In genomic region chr12:91787959-91788437, GRCm38 (mm10) we compare ENCODE assay signal across 10 mouse cellular contexts. TPM values are rescaled to one million over a fixed set of nuclear protein-coding genes. Genes with fewer than 3 reads are reported as not detected.
DNase-seq lines count a peak whose midpoint lies in the region; TF ChIP-seq lines count a peak whose summit lies in the region.
"Had no signal": no experiment of that assay in that cellular context is flagged by ENCODE, and none has a peak within 500 bp of the region (broad histone marks: within the 10 kb centered on the region; RNA-seq: fewer than 3 reads in every experiment).

Gene Ston2 (minus strand): TSS chr12:91788387.

- H3K27me3 ChIP-seq in ES-Bruce4 (ENCODE audit: control insufficient read depth, insufficient read depth, low read length, poor library complexity, severe bottlenecking) = no peaks in the 10 kb centered on the region

- DNase-seq in layer of hippocampus, adult 18-20 months (ENCODE audit: low spot score in 2 of 2) = no peak
- DNase-seq in layer of hippocampus, adult 9-11 months = no peak
- DNase-seq in R1 (ENCODE audit: low read depth, low spot score) = peak; percentile 12
- DNase-seq in left cerebral cortex, postnatal 10 days (ENCODE audit: extremely low spot score in 1 of 2, low spot score in 2 of 2) = no peak
- DNase-seq in c-Kit-positive CD71-positive TER-119-positive erythroid progenitor cells, embryonic 14.5 days (ENCODE audit: low spot score) = no peak
- no peak for DNase-seq in ovary, postnatal 14 days (ENCODE audit: low spot score)
- DNase-seq: cerebellum, adult 2 months; heart, postnatal 10 days; right cerebral cortex, postnatal 25 days had no signal

- H3K4me3 ChIP-seq in ES-Bruce4 (ENCODE audit: low read depth, low read length) = no peak within 1 kb of the TSS

- intact Hi-C loops in left cerebral cortex, postnatal 10 days (cut with DNase I) = loop anchor here (2.0 kb wide), 1 partner anchor 147 kb away; no protein-coding TSS in a partner anchor

- no peaks in the 10 kb centered on the region for H3K36me3 ChIP-seq in ES-Bruce4 (ENCODE audit: control insufficient read depth, insufficient read depth, low read length, poor library complexity, severe bottlenecking)

- H3K27ac ChIP-seq in ES-Bruce4 (ENCODE audit: insufficient read depth, low read length) = no peak within 1 kb of the TSS

- no peak within 1 kb of the TSS for H3K9ac ChIP-seq in ES-Bruce4 (ENCODE audit: low read depth, poor library complexity, severe bottlenecking)

- H3K4me1 ChIP-seq in ES-Bruce4 (ENCODE audit: control insufficient read depth, insufficient read depth, low read length) = no peaks in the 10 kb centered on the region

- H3K9me3 ChIP-seq in ES-Bruce4 (replicated peaks; ENCODE audit: control insufficient read depth, insufficient read depth, low read length, poor library complexity, severe bottlenecking) = no peaks in the 10 kb centered on the region

- no peak for TF ChIP-seq CTCF in ES-Bruce4 (IDR thresholded peaks at IDR 0.05; ENCODE audit: low read depth, low read length)

- no peak for TF ChIP-seq POLR2A in ES-Bruce4 (IDR thresholded peaks at IDR 0.05; ENCODE audit: insufficient read depth, low read length)

- TF ChIP-seq EP300 in ES-Bruce4 (IDR thresholded peaks at IDR 0.05; ENCODE audit: insufficient read depth, low read depth, low read length) = no peak

RNA-seq across cellular contexts. Expression of gene Ston2, which starts in this region (rescaled TPM):
- total RNA-seq in layer of hippocampus, adult 18-20 months (2021) = 10 to 100 TPM; 31.4 to 35.4 TPM
- 21.8 and 24.0 TPM in 2 replicates for polyA plus RNA-seq in ES-Bruce4 (2011; ENCODE audit: insufficient read depth, insufficient read length, low read depth, missing spikeins)
- total RNA-seq in left cerebral cortex, postnatal 10 days (2021) = 10 to 100 TPM; 13.9 to 15.6 TPM
